Mouse (Mus musculus): ENCODE data around the gene AI597479. TPM values are rescaled to one million over a fixed set of nuclear protein-coding genes. Genes with fewer than 3 reads are reported as not detected.

AI597479 gene
- polyA plus RNA-seq, 1 experiment from 2014 or later, result 27.2 TPM

GRCm38 (mm10) chr1:43091306-43092055 lies 7.0 kb upstream of the AI597479 start:
- WGBS, result 37% methylated on average over 13 of the region's 13 CpGs
- ATAC-seq (ENCODE audit: insufficient read depth, low FRiP score, low read depth), result no peak
- Histone ChIP-seq H3K27me3 (replicated peaks) (no peaks in the 10 kb centered on the region), H3K27ac (no peak overlapping the region), H3K9ac (peak overlapping the region; percentile 93), H3K4me3 (replicated peaks) (peak overlapping the region; percentile 78), H3K4me1 (peaks cover 10% of the 10 kb centered on the region), H3K9me3 (no peaks in the 10 kb centered on the region), H3K36me3 (no peaks in the 10 kb centered on the region), H3K4me2 (peak overlapping the region; percentile 69)

GRCm38 (mm10) chr1:43092056-43093015 lies 6.2 kb upstream of the AI597479 start:
- peak overlapping the region; percentile 69 for H3K4me2 ChIP-seq
- peak overlapping the region; percentile 72 for H3K27ac ChIP-seq
- peak; percentile 81 for ATAC-seq (ENCODE audit: insufficient read depth, low FRiP score, low read depth)
- WGBS, result under 1% methylated on average over 99 of the region's 102 CpGs
- H3K4me1 ChIP-seq, result peaks cover 10% of the 10 kb centered on the region
- H3K4me3 ChIP-seq (replicated peaks), result peak overlapping the region; percentile 78
- H3K9me3 ChIP-seq, result no peaks in the 10 kb centered on the region
- H3K27me3 ChIP-seq (replicated peaks), result no peaks in the 10 kb centered on the region
- peak overlapping the region; percentile 93 for H3K9ac ChIP-seq
- no peaks in the 10 kb centered on the region for H3K36me3 ChIP-seq

GRCm38 (mm10) chr1:43094206-43094605 lies 4.3 kb upstream of the AI597479 start:
- Histone ChIP-seq H3K4me3 (replicated peaks) (no peak overlapping the region), H3K27me3 (replicated peaks) (no peaks in the 10 kb centered on the region), H3K36me3 (no peaks in the 10 kb centered on the region), H3K9ac (no peak overlapping the region), H3K27ac (no peak overlapping the region), H3K4me2 (no peak overlapping the region), H3K4me1 (peaks cover 10% of the 10 kb centered on the region), H3K9me3 (no peaks in the 10 kb centered on the region)
- WGBS, result 86% methylated on average over 2 of the region's 2 CpGs
- ATAC-seq (ENCODE audit: insufficient read depth, low FRiP score, low read depth), result no peak

- 83% methylated on average over 2 of the region's 2 CpGs for WGBS
- ATAC-seq (ENCODE audit: insufficient read depth, low FRiP score, low read depth), result no peak
These were observed 10.2 kb downstream of the AI597479 start for GRCm38 (mm10) chr1:43108729-43109128.

GRCm38 (mm10) chr1:43110556-43110955 lies 12.0 kb downstream of the AI597479 start:
- no peaks in the 10 kb centered on the region for H3K4me1 ChIP-seq
- no peak overlapping the region for H3K4me3 ChIP-seq (replicated peaks)
- H3K27me3 ChIP-seq (replicated peaks), result no peaks in the 10 kb centered on the region
- H3K9ac ChIP-seq, result no peak overlapping the region
- peaks cover 27% of the 10 kb centered on the region for H3K36me3 ChIP-seq
- no peak overlapping the region for H3K27ac ChIP-seq
- no peak for ATAC-seq (ENCODE audit: insufficient read depth, low FRiP score, low read depth)
- H3K9me3 ChIP-seq, result no peaks in the 10 kb centered on the region
- H3K4me2 ChIP-seq, result no peak overlapping the region
- WGBS, result 49% methylated on average over 4 of the region's 4 CpGs

More at GRCm38 (mm10) chr1:43108729-43109128, 10.2 kb downstream of the AI597479 start:
- Histone ChIP-seq H3K27me3 (replicated peaks) (no peaks in the 10 kb centered on the region), H3K4me3 (replicated peaks) (no peak overlapping the region), H3K27ac (no peak overlapping the region), H3K4me2 (no peak overlapping the region), H3K9me3 (no peaks in the 10 kb centered on the region), H3K36me3 (peaks cover 21% of the 10 kb centered on the region), H3K9ac (no peak overlapping the region), H3K4me1 (no peaks in the 10 kb centered on the region)

GRCm38 (mm10) chr1:43112882-43113281 lies 14.4 kb downstream of the AI597479 start:
- Histone ChIP-seq H3K9ac (no peak overlapping the region), H3K9me3 (no peaks in the 10 kb centered on the region), H3K4me1 (no peaks in the 10 kb centered on the region), H3K27me3 (replicated peaks) (no peaks in the 10 kb centered on the region), H3K27ac (no peak overlapping the region), H3K4me2 (no peak overlapping the region), H3K4me3 (replicated peaks) (no peak overlapping the region), H3K36me3 (peaks cover 34% of the 10 kb centered on the region)
- WGBS, result 70% methylated on average over 2 of the region's 2 CpGs
- no peak for ATAC-seq (ENCODE audit: insufficient read depth, low FRiP score, low read depth)

GRCm38 (mm10) chr1:43117435-43117834 lies 18.9 kb downstream of the AI597479 start:
- H3K9ac ChIP-seq, result no peak overlapping the region
- H3K27ac ChIP-seq, result no peak overlapping the region
- H3K27me3 ChIP-seq (replicated peaks), result no peaks in the 10 kb centered on the region
- no peaks in the 10 kb centered on the region for H3K4me1 ChIP-seq
- H3K4me3 ChIP-seq (replicated peaks), result no peak overlapping the region
- WGBS, result 92% methylated on average over 8 of the region's 8 CpGs
- H3K9me3 ChIP-seq, result no peaks in the 10 kb centered on the region
- no peak for ATAC-seq (ENCODE audit: insufficient read depth, low FRiP score, low read depth)
- H3K36me3 ChIP-seq, result peaks cover 39% of the 10 kb centered on the region
- no peak overlapping the region for H3K4me2 ChIP-seq

GRCm38 (mm10) chr1:43120950-43121349 lies 22.4 kb downstream of the AI597479 start:
- no peak for ATAC-seq (ENCODE audit: insufficient read depth, low FRiP score, low read depth)
- no peak overlapping the region for H3K9ac ChIP-seq
- no peak overlapping the region for H3K4me2 ChIP-seq
- H3K36me3 ChIP-seq, result peaks cover 52% of the 10 kb centered on the region
- no peak overlapping the region for H3K4me3 ChIP-seq (replicated peaks)
- H3K4me1 ChIP-seq, result no peaks in the 10 kb centered on the region
- H3K27me3 ChIP-seq (replicated peaks), result no peaks in the 10 kb centered on the region
- H3K27ac ChIP-seq, result no peak overlapping the region
- H3K9me3 ChIP-seq, result no peaks in the 10 kb centered on the region
- WGBS, result 96% methylated on average over 5 of the region's 5 CpGs

- H3K4me2 ChIP-seq, result no peak overlapping the region
- 88% methylated on average over 2 of the region's 2 CpGs for WGBS
- H3K27ac ChIP-seq, result no peak overlapping the region
These were observed 24.1 kb downstream of the AI597479 start for GRCm38 (mm10) chr1:43122616-43123015.

GRCm38 (mm10) chr1:43124726-43125125 lies 26.2 kb downstream of the AI597479 start:
- Histone ChIP-seq H3K27me3 (replicated peaks) (no peaks in the 10 kb centered on the region), H3K4me2 (no peak overlapping the region), H3K36me3 (peaks cover 45% of the 10 kb centered on the region), H3K9ac (no peak overlapping the region), H3K4me3 (replicated peaks) (no peak overlapping the region), H3K27ac (no peak overlapping the region), H3K4me1 (no peaks in the 10 kb centered on the region), H3K9me3 (no peaks in the 10 kb centered on the region)
- ATAC-seq (ENCODE audit: insufficient read depth, low FRiP score, low read depth), result no peak
- 78% methylated on average over 4 of the region's 4 CpGs for WGBS

More at GRCm38 (mm10) chr1:43122616-43123015, 24.1 kb downstream of the AI597479 start:
- ATAC-seq (ENCODE audit: insufficient read depth, low FRiP score, low read depth), result no peak
- H3K9ac ChIP-seq, result no peak overlapping the region
- H3K27me3 ChIP-seq (replicated peaks), result no peaks in the 10 kb centered on the region
- no peaks in the 10 kb centered on the region for H3K4me1 ChIP-seq
- H3K4me3 ChIP-seq (replicated peaks), result no peak overlapping the region
- no peaks in the 10 kb centered on the region for H3K9me3 ChIP-seq
- H3K36me3 ChIP-seq, result peaks cover 52% of the 10 kb centered on the region

GRCm38 (mm10) chr1:43127196-43127595 lies 28.7 kb downstream of the AI597479 start:
- H3K9me3 ChIP-seq, result no peaks in the 10 kb centered on the region
- no peaks in the 10 kb centered on the region for H3K4me1 ChIP-seq
- no peak overlapping the region for H3K27ac ChIP-seq
- no peak overlapping the region for H3K4me2 ChIP-seq
- no peak overlapping the region for H3K4me3 ChIP-seq (replicated peaks)
- H3K27me3 ChIP-seq (replicated peaks), result no peaks in the 10 kb centered on the region
- H3K36me3 ChIP-seq, result peaks cover 40% of the 10 kb centered on the region
- H3K9ac ChIP-seq, result no peak overlapping the region
- no peak for ATAC-seq (ENCODE audit: insufficient read depth, low FRiP score, low read depth)
